Mouse (Mus musculus): ENCODE data around the gene Slc18a2. TPM values are rescaled to one million over a fixed set of nuclear protein-coding genes. Genes with fewer than 3 reads are reported as not detected.
A peak's percentile ranks its signal among the peaks of the same experiment; 100 is the strongest.

Slc18a2 gene
- polyA plus RNA-seq, 1 experiment from 2014 or later: 11.7 TPM

GRCm38 (mm10) chr19:59289042-59289441, 28.3 kb downstream of the Slc18a2 start:
- Histone ChIP-seq H3K27ac (no peak overlapping the region), H3K4me3 (no peak overlapping the region), H3K9me3 (no peaks in the 10 kb centered on the region), H3K36me3 (0 out of 2 replicates have a peak, but pooled peaks cover 3% of the 10 kb centered on the region), H3K27me3 (ENCODE audit: insufficient read depth, poor library complexity, severe bottlenecking) (no peaks in the 10 kb centered on the region), H3K4me1 (replicated peaks) (no peaks in the 10 kb centered on the region)
- DNase-seq (ENCODE audit: low spot score): no peak

- Histone ChIP-seq H3K4me1 (replicated peaks) (no peaks in the 10 kb centered on the region), H3K27ac (no peak overlapping the region), H3K4me3 (no peak overlapping the region), H3K36me3 (0 out of 2 replicates have a peak, but pooled peaks cover 3% of the 10 kb centered on the region), H3K27me3 (ENCODE audit: insufficient read depth, poor library complexity, severe bottlenecking) (no peaks in the 10 kb centered on the region), H3K9me3 (no peaks in the 10 kb centered on the region)
- WGBS: 93% methylated on average over 6 of the region's 6 CpGs
- no peak for DNase-seq (ENCODE audit: low spot score)
Measured at GRCm38 (mm10) chr19:59289811-59290210, 29.1 kb downstream of the Slc18a2 start.

- no peak overlapping the region for H3K4me3 ChIP-seq
- 90% methylated on average over 5 of the region's 5 CpGs for WGBS
- H3K9me3 ChIP-seq: no peaks in the 10 kb centered on the region
- no peak for DNase-seq (ENCODE audit: low spot score)
- no peaks in the 10 kb centered on the region for H3K4me1 ChIP-seq (replicated peaks)
- 0 out of 2 replicates have a peak, but pooled peaks cover 2% of the 10 kb centered on the region for H3K36me3 ChIP-seq
- no peak overlapping the region for H3K27ac ChIP-seq
- H3K27me3 ChIP-seq (ENCODE audit: insufficient read depth, poor library complexity, severe bottlenecking): no peaks in the 10 kb centered on the region
Measured at GRCm38 (mm10) chr19:59292183-59292839, 31.6 kb downstream of the Slc18a2 start.

- no peak for DNase-seq (ENCODE audit: low spot score)
- Histone ChIP-seq H3K27me3 (ENCODE audit: insufficient read depth, poor library complexity, severe bottlenecking) (no peaks in the 10 kb centered on the region), H3K4me3 (no peak overlapping the region), H3K27ac (no peak overlapping the region), H3K36me3 (peaks cover 12% of the 10 kb centered on the region), H3K9me3 (no peaks in the 10 kb centered on the region), H3K4me1 (replicated peaks) (no peaks in the 10 kb centered on the region)
Measured at GRCm38 (mm10) chr19:59315308-59315707, 54.6 kb downstream of the Slc18a2 start.

GRCm38 (mm10) chr19:59316571-59316970, 55.9 kb downstream of the Slc18a2 start:
- H3K9me3 ChIP-seq: no peaks in the 10 kb centered on the region
- H3K27me3 ChIP-seq (ENCODE audit: insufficient read depth, poor library complexity, severe bottlenecking): no peaks in the 10 kb centered on the region
- no peak overlapping the region for H3K4me3 ChIP-seq
- no peak overlapping the region for H3K27ac ChIP-seq
- H3K36me3 ChIP-seq: peaks cover 17% of the 10 kb centered on the region
- H3K4me1 ChIP-seq (replicated peaks): no peaks in the 10 kb centered on the region
- DNase-seq (ENCODE audit: low spot score): no peak

GRCm38 (mm10) chr19:59321990-59322389, 61.3 kb downstream of the Slc18a2 start, which contains the start of gene Rps12-ps3:
Gene Rps12-ps3, plus strand, starts transcription at chr19:59322290.
- Histone ChIP-seq H3K4me3 (no peak within 1 kb of the TSS), H3K9me3 (no peaks in the 10 kb centered on the region), H3K36me3 (peaks cover 22% of the 10 kb centered on the region), H3K27ac (no peak within 1 kb of the TSS), H3K27me3 (ENCODE audit: insufficient read depth, poor library complexity, severe bottlenecking) (no peaks in the 10 kb centered on the region), H3K4me1 (replicated peaks) (no peaks in the 10 kb centered on the region)
- DNase-seq (ENCODE audit: low spot score): no peak
- 98% methylated on average over 14 of the region's 14 CpGs for WGBS

- Histone ChIP-seq H3K4me1 (replicated peaks) (no peaks in the 10 kb centered on the region), H3K4me3 (no peak overlapping the region), H3K36me3 (peaks cover 13% of the 10 kb centered on the region), H3K9me3 (no peaks in the 10 kb centered on the region), H3K27me3 (ENCODE audit: insufficient read depth, poor library complexity, severe bottlenecking) (no peaks in the 10 kb centered on the region), H3K27ac (no peak overlapping the region)
- DNase-seq (ENCODE audit: low spot score): no peak
Measured at GRCm38 (mm10) chr19:59330816-59331225, 70.1 kb downstream of the Slc18a2 start.

GRCm38 (mm10) chr19:59336655-59337054, 76.0 kb downstream of the Slc18a2 start:
- H3K36me3 ChIP-seq: peaks cover 14% of the 10 kb centered on the region; the same call in 1 of the 2 replicates
- 96% methylated on average over 1 of the region's 1 CpGs for WGBS
- no peaks in the 10 kb centered on the region for H3K9me3 ChIP-seq
- DNase-seq (ENCODE audit: low spot score): no peak
- no peaks in the 10 kb centered on the region for H3K27me3 ChIP-seq (ENCODE audit: insufficient read depth, poor library complexity, severe bottlenecking)
- H3K27ac ChIP-seq: no peak overlapping the region
- no peak overlapping the region for H3K4me3 ChIP-seq
- H3K4me1 ChIP-seq (replicated peaks): peaks cover 9% of the 10 kb centered on the region

- Histone ChIP-seq H3K4me3 (no peak overlapping the region), H3K27me3 (ENCODE audit: insufficient read depth, poor library complexity, severe bottlenecking) (no peaks in the 10 kb centered on the region), H3K27ac (no peak overlapping the region), H3K9me3 (no peaks in the 10 kb centered on the region), H3K4me1 (replicated peaks) (peaks cover 23% of the 10 kb centered on the region), H3K36me3 (peaks cover 13% of the 10 kb centered on the region; the same call in 1 of the 2 replicates)
- DNase-seq (ENCODE audit: low spot score): no peak
- 91% methylated on average over 3 of the region's 3 CpGs for WGBS
Measured at GRCm38 (mm10) chr19:59337872-59338681, 77.4 kb downstream of the Slc18a2 start.

- WGBS: 90% methylated on average over 3 of the region's 3 CpGs
Measured at GRCm38 (mm10) chr19:59339908-59340307, 79.2 kb downstream of the Slc18a2 start.

GRCm38 (mm10) chr19:59342964-59343363, 82.3 kb downstream of the Slc18a2 start:
- no peak for DNase-seq (ENCODE audit: low spot score)
- Histone ChIP-seq H3K4me1 (replicated peaks) (peaks cover 55% of the 10 kb centered on the region), H3K9me3 (no peaks in the 10 kb centered on the region), H3K4me3 (peak overlapping the region; percentile 93), H3K27me3 (ENCODE audit: insufficient read depth, poor library complexity, severe bottlenecking) (no peaks in the 10 kb centered on the region), H3K36me3 (no peaks in the 10 kb centered on the region), H3K27ac (no peak overlapping the region)
- 50% methylated on average over 2 of the region's 2 CpGs for WGBS

More at GRCm38 (mm10) chr19:59339908-59340307, 79.2 kb downstream of the Slc18a2 start:
- H3K27ac ChIP-seq: no peak overlapping the region
- no peak for DNase-seq (ENCODE audit: low spot score)
- peaks cover 41% of the 10 kb centered on the region for H3K4me1 ChIP-seq (replicated peaks)
- H3K4me3 ChIP-seq: no peak overlapping the region
- H3K27me3 ChIP-seq (ENCODE audit: insufficient read depth, poor library complexity, severe bottlenecking): no peaks in the 10 kb centered on the region
- peaks cover 9% of the 10 kb centered on the region; the same call in 1 of the 2 replicates for H3K36me3 ChIP-seq
- no peaks in the 10 kb centered on the region for H3K9me3 ChIP-seq

- no peaks in the 10 kb centered on the region for H3K27me3 ChIP-seq (ENCODE audit: insufficient read depth, poor library complexity, severe bottlenecking)
- no peak for DNase-seq (ENCODE audit: low spot score)
- H3K36me3 ChIP-seq: no peaks in the 10 kb centered on the region
- 2% methylated on average over 14 of the region's 14 CpGs for WGBS
- H3K27ac ChIP-seq: peak overlapping the region; percentile 97
- H3K4me1 ChIP-seq (replicated peaks): peaks cover 55% of the 10 kb centered on the region
- H3K4me3 ChIP-seq: peak overlapping the region; percentile 93
- no peaks in the 10 kb centered on the region for H3K9me3 ChIP-seq
Measured at GRCm38 (mm10) chr19:59344304-59344711, 83.6 kb downstream of the Slc18a2 start.

- no peaks in the 10 kb centered on the region for H3K9me3 ChIP-seq
- H3K27ac ChIP-seq: peak overlapping the region; percentile 97
- under 1% methylated on average over 70 of the region's 70 CpGs for WGBS
- peak overlapping the region; percentile 93 for H3K4me3 ChIP-seq
- peaks cover 55% of the 10 kb centered on the region for H3K4me1 ChIP-seq (replicated peaks)
- no peaks in the 10 kb centered on the region for H3K36me3 ChIP-seq
- H3K27me3 ChIP-seq (ENCODE audit: insufficient read depth, poor library complexity, severe bottlenecking): no peaks in the 10 kb centered on the region
- DNase-seq (ENCODE audit: low spot score): peak; percentile 72
Measured at GRCm38 (mm10) chr19:59345081-59345657, 84.5 kb downstream of the Slc18a2 start.
